Mouse (Mus musculus) kidney, adult 2 months (tissue): ENCODE results near the gene Sptbn1.

ENCODE experiments used
- CTCF ChIP-seq: fragments of 200-500 bp; conservative IDR thresholded peaks from 2 replicates; pipeline ENCODE4 v1.5.1; 2011; ENCODE audit warnings: low read depth, mild to moderate bottlenecking, control low read depth, low read length, moderate library complexity, mixed read lengths; ENCODE audit not compliant: insufficient read depth, insufficient read length
- POLR2A ChIP-seq: fragments of 200-500 bp; IDR thresholded peaks from one replicate; pipeline ENCODE4 v1.6.1; 2011; ENCODE audit warnings: low read depth, low read length, control low read depth

DNA sequence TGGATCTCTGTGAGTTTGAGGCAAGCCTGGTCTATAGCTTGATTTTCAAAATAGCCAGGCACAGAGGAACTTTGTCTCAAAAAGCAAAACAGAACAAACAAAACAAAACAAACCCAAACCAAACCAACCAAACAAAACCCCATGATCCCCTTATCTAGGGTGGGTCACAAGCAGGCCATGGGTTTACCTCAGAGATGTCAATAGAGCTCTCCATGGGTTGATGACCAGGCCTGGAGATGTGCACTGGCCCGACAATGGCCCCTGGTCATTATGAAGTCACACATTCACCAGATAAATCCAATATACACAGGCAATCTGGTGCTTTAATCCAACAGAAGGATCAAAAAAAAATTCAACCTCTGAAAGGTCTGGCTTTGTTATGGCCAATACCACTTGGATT, 166.2 kb downstream of the Sptbn1 start:
- TF ChIP-seq CTCF (no peak), POLR2A (no peak)
